Mouse (Mus musculus): ENCODE results near the gene Mrps18a. TPM values are rescaled to one million over a fixed set of nuclear protein-coding genes. Genes with fewer than 3 reads are reported as not detected.
A peak's percentile ranks its signal among the peaks of the same experiment; 100 is the strongest.

Mrps18a gene
- polyA plus RNA-seq, 1 experiment from 2014 or later, result 165 TPM

DNA sequence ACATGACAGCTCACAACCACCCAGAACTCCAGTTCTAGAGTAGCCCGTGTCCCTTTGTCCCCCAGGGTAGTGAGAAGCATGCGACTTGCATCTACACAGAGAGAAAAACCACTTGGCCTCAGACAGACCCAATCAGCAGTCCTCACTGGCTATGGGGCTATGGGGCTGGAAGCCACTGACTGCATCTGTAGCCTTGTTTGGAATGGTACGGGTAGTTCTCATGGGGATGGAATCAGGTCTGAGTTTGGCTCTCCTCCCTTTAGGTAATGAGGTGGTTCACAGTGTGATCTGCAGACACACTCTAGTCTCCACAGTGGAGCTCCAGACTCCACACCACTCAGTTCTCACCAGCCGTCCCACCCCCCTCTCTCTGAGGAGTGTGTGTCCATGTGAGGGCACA lies 12.5 kb downstream of the Mrps18a start:
- Histone ChIP-seq H3K27me3 (ENCODE audit: control insufficient read depth, insufficient read depth, low read length) (no peaks in the 10 kb centered on the region), H3K4me2 (ENCODE audit: low read depth, severe bottlenecking) (no peak overlapping the region), H3K4me3 (ENCODE audit: low read depth, low read length) (no peak overlapping the region), H3K36me3 (ENCODE audit: control insufficient read depth, insufficient read depth, low read length) (peaks cover 44% of the 10 kb centered on the region), H3K9ac (ENCODE audit: low read length) (no peak overlapping the region), H3K4me1 (ENCODE audit: control insufficient read depth, insufficient read depth, low read length) (peaks cover 2% of the 10 kb centered on the region; the same call in 1 of the 2 replicates), H3K27ac (replicated peaks; ENCODE audit: low read depth, low read length) (no peak overlapping the region), H3K9me3 (ENCODE audit: control insufficient read depth, low read length) (no peaks in the 10 kb centered on the region)
- ATAC-seq (ENCODE audit: insufficient number of reproducible peaks, low FRiP score, low TSS enrichment, low read depth), result no peak
- WGBS, result 95% methylated on average over 4 of the region's 4 CpGs
- DNase-seq (ENCODE audit: low spot score), result no peak

DNA sequence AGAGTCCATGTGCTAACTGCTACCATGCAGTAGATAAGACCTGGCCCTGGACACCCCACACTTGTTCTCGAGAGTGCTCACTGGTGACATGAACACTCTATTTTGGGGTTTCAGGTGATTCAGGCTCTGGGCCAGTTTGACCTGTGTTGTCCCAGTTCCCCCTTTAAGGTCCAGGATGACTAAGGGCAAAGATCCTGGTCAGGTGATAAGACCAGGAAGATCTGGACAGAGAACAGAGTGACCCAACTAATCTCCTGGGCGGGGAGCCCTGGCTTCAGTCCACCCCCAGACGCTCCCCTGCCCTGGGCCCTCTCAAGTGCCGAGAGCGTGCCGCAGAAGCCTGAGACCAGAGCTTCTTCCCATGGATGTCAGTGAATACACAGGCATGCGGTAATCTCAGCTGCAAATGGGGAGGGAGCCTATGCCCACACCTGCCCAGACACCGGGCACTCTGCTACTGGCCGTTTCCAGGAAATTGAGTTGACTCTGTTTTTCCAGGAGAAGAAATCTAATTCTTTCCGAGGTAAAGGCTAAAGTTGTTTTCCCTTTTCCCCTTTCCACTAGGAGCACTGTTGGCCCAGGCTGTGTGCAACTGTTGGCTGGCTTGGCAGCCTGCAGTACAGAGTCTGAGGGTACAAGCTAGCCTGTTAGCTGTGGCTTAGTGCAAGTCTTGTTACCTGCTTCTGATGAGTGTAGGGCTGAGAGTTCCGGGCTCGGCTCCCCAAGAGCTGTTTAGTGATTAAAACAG lies 13.3 kb downstream of the Mrps18a start:
- WGBS, result 86% methylated on average over 12 of the region's 12 CpGs
- ATAC-seq (ENCODE audit: insufficient number of reproducible peaks, low FRiP score, low TSS enrichment, low read depth) (no peak), DNase-seq (ENCODE audit: low spot score) (no peak)
- no peak overlapping the region for H3K27ac ChIP-seq (replicated peaks; ENCODE audit: low read depth, low read length)
- no peaks in the 10 kb centered on the region for H3K27me3 ChIP-seq (ENCODE audit: control insufficient read depth, insufficient read depth, low read length)
- H3K4me2 ChIP-seq (ENCODE audit: low read depth, severe bottlenecking), result no peak overlapping the region
- peaks cover 40% of the 10 kb centered on the region for H3K36me3 ChIP-seq (ENCODE audit: control insufficient read depth, insufficient read depth, low read length)
- no peak overlapping the region for H3K9ac ChIP-seq (ENCODE audit: low read length)
- no peaks in the 10 kb centered on the region for H3K4me1 ChIP-seq (ENCODE audit: control insufficient read depth, insufficient read depth, low read length)
- H3K9me3 ChIP-seq (ENCODE audit: control insufficient read depth, low read length), result no peaks in the 10 kb centered on the region
- no peak overlapping the region for H3K4me3 ChIP-seq (ENCODE audit: low read depth, low read length)

- no peaks in the 10 kb centered on the region for H3K9me3 ChIP-seq (ENCODE audit: control insufficient read depth, low read length)
- WGBS, result 22% methylated on average over 6 of the region's 6 CpGs
- no peak for ATAC-seq (ENCODE audit: insufficient number of reproducible peaks, low FRiP score, low TSS enrichment, low read depth)
- no peak overlapping the region for H3K27ac ChIP-seq (replicated peaks; ENCODE audit: low read depth, low read length)
- H3K4me1 ChIP-seq (ENCODE audit: control insufficient read depth, insufficient read depth, low read length), result no peaks in the 10 kb centered on the region
- no peak overlapping the region for H3K4me2 ChIP-seq (ENCODE audit: low read depth, severe bottlenecking)
- H3K27me3 ChIP-seq (ENCODE audit: control insufficient read depth, insufficient read depth, low read length), result no peaks in the 10 kb centered on the region
- peaks cover 36% of the 10 kb centered on the region for H3K36me3 ChIP-seq (ENCODE audit: control insufficient read depth, insufficient read depth, low read length)
- DNase-seq (ENCODE audit: low spot score), result no peak
- no peak overlapping the region for H3K9ac ChIP-seq (ENCODE audit: low read length)
- no peak overlapping the region for H3K4me3 ChIP-seq (ENCODE audit: low read depth, low read length)
Observed at GRCm38 (mm10) chr17:46126608-46127007, 15.8 kb downstream of the Mrps18a start.

GRCm38 (mm10) chr17:46127814-46128493 lies 17.2 kb downstream of the Mrps18a start:
- ATAC-seq (ENCODE audit: insufficient number of reproducible peaks, low FRiP score, low TSS enrichment, low read depth) (no peak), DNase-seq (ENCODE audit: low spot score) (no peak)
- H3K4me2 ChIP-seq (ENCODE audit: low read depth, severe bottlenecking), result no peak overlapping the region
- no peak overlapping the region for H3K9ac ChIP-seq (ENCODE audit: low read length)
- WGBS, result 84% methylated on average over 6 of the region's 6 CpGs
- H3K27ac ChIP-seq (replicated peaks; ENCODE audit: low read depth, low read length), result no peak overlapping the region
- no peaks in the 10 kb centered on the region for H3K27me3 ChIP-seq (ENCODE audit: control insufficient read depth, insufficient read depth, low read length)
- H3K4me1 ChIP-seq (ENCODE audit: control insufficient read depth, insufficient read depth, low read length), result 0 out of 2 replicates have a peak, but pooled peaks cover 3% of the 10 kb centered on the region
- peaks cover 29% of the 10 kb centered on the region for H3K36me3 ChIP-seq (ENCODE audit: control insufficient read depth, insufficient read depth, low read length)
- H3K4me3 ChIP-seq (ENCODE audit: low read depth, low read length), result no peak overlapping the region
- no peaks in the 10 kb centered on the region for H3K9me3 ChIP-seq (ENCODE audit: control insufficient read depth, low read length)

GRCm38 (mm10) chr17:46129741-46130498 lies 19.1 kb downstream of the Mrps18a start:
- 83% methylated on average over 13 of the region's 13 CpGs for WGBS
- no peak for DNase-seq (ENCODE audit: low spot score)
- peaks cover 19% of the 10 kb centered on the region for H3K36me3 ChIP-seq (ENCODE audit: control insufficient read depth, insufficient read depth, low read length)
- 0 out of 2 replicates have a peak, but pooled peaks cover 3% of the 10 kb centered on the region for H3K4me1 ChIP-seq (ENCODE audit: control insufficient read depth, insufficient read depth, low read length)
- H3K4me3 ChIP-seq (ENCODE audit: low read depth, low read length), result no peak overlapping the region
- no peak for ATAC-seq (ENCODE audit: insufficient number of reproducible peaks, low FRiP score, low TSS enrichment, low read depth)
- no peak overlapping the region; the same call in 1 of the 2 replicates for H3K27ac ChIP-seq (replicated peaks; ENCODE audit: low read depth, low read length)
- no peak overlapping the region for H3K4me2 ChIP-seq (ENCODE audit: low read depth, severe bottlenecking)
- no peaks in the 10 kb centered on the region for H3K27me3 ChIP-seq (ENCODE audit: control insufficient read depth, insufficient read depth, low read length)
- H3K9me3 ChIP-seq (ENCODE audit: control insufficient read depth, low read length), result no peaks in the 10 kb centered on the region
- no peak overlapping the region; the same call in 1 of the 2 replicates for H3K9ac ChIP-seq (ENCODE audit: low read length)

DNA sequence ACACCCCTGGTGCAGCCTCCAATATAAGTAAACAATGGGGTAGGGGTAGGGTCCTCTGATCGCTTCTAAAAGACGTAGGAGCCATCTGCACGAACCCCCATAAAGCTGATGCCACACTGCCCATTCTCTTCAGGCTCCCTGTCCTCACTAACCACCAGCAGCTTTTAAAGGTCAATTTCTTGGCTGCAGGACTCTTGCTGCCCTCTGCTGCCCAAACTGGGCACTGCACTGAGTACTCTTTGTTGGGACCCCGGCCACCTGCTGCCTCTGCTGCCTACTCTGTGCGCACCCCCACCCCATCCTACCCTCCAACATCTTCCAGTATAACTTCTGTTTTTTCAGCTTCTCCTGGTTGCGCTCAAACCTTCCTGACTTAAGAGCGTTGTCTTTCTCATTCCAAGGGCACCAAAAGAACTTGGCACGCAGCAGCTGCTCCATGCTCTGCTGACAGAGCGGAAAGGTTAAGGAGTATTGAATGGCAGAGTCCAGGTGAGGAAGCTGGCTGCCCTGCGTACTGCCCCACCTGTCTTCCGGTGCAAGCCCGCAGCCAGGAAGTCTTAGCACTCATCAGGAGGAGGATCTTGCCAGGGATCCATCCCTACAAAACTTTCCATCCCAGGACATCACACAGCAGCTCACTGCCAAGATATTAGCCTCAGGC lies 21.4 kb downstream of the Mrps18a start:
- 19% methylated on average over 12 of the region's 12 CpGs for WGBS
- H3K27ac ChIP-seq (replicated peaks; ENCODE audit: low read depth, low read length), result no peak overlapping the region
- ATAC-seq (ENCODE audit: insufficient number of reproducible peaks, low FRiP score, low TSS enrichment, low read depth), result 0 out of 2 replicates have a peak, but pooled peaks have one; percentile 45

DNA sequence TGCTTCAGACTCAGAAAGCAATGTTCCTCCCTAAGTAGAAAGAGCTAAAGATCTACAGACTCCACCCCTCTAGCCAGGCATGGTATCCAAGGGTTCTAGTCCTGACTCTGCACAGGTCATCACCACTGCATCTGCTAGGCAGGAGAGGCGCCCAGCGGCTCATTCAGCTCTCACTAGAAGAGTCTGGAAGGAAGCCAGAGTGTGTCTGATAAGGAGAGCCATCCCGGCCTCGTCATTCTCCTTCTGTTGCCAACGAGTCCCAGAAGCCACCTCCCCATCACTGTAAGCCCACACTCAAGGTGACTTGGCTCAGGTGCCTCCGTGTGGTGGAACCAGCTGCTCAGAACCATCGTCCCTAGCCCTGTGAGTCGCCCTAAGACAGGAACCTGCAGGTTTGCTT lies 22.1 kb downstream of the Mrps18a start:
- Histone ChIP-seq H3K4me3 (ENCODE audit: low read depth, low read length) (no peak overlapping the region), H3K27ac (replicated peaks; ENCODE audit: low read depth, low read length) (no peak overlapping the region), H3K36me3 (ENCODE audit: control insufficient read depth, insufficient read depth, low read length) (peaks cover 5% of the 10 kb centered on the region; the same call in 1 of the 2 replicates), H3K4me2 (ENCODE audit: low read depth, severe bottlenecking) (no peak overlapping the region), H3K27me3 (ENCODE audit: control insufficient read depth, insufficient read depth, low read length) (no peaks in the 10 kb centered on the region), H3K4me1 (ENCODE audit: control insufficient read depth, insufficient read depth, low read length) (0 out of 2 replicates have a peak, but pooled peaks cover 3% of the 10 kb centered on the region), H3K9me3 (ENCODE audit: control insufficient read depth, low read length) (no peaks in the 10 kb centered on the region), H3K9ac (ENCODE audit: low read length) (no peak overlapping the region)
- ATAC-seq (ENCODE audit: insufficient number of reproducible peaks, low FRiP score, low TSS enrichment, low read depth) (no peak), DNase-seq (ENCODE audit: low spot score) (no peak)
- WGBS, result 73% methylated on average over 8 of the region's 8 CpGs

More for the DNA sequence above, 21.4 kb downstream of the Mrps18a start:
- peaks cover 7% of the 10 kb centered on the region; the same call in 1 of the 2 replicates for H3K36me3 ChIP-seq (ENCODE audit: control insufficient read depth, insufficient read depth, low read length)
- H3K4me3 ChIP-seq (ENCODE audit: low read depth, low read length), result no peak overlapping the region
- H3K9ac ChIP-seq (ENCODE audit: low read length), result no peak overlapping the region
- no peaks in the 10 kb centered on the region for H3K27me3 ChIP-seq (ENCODE audit: control insufficient read depth, insufficient read depth, low read length)
- no peaks in the 10 kb centered on the region for H3K9me3 ChIP-seq (ENCODE audit: control insufficient read depth, low read length)
- 0 out of 2 replicates have a peak, but pooled peaks cover 3% of the 10 kb centered on the region for H3K4me1 ChIP-seq (ENCODE audit: control insufficient read depth, insufficient read depth, low read length)
- peak; percentile 92 for DNase-seq (ENCODE audit: low spot score)
- no peak overlapping the region for H3K4me2 ChIP-seq (ENCODE audit: low read depth, severe bottlenecking)
